Mouse (Mus musculus): ENCODE measurements around the gene Morf4l2. TPM values are rescaled to one million over a fixed set of nuclear protein-coding genes. Genes with fewer than 3 reads are reported as not detected.
"Not testable (repeated sequence)": the region's sequence is repeated elsewhere in the genome, so short reads cannot be mapped to it uniquely, and the experiment has no call there.

Gene Morf4l2
- polyA plus RNA-seq, 1 experiment from 2014 or later = 170 TPM

DNA sequence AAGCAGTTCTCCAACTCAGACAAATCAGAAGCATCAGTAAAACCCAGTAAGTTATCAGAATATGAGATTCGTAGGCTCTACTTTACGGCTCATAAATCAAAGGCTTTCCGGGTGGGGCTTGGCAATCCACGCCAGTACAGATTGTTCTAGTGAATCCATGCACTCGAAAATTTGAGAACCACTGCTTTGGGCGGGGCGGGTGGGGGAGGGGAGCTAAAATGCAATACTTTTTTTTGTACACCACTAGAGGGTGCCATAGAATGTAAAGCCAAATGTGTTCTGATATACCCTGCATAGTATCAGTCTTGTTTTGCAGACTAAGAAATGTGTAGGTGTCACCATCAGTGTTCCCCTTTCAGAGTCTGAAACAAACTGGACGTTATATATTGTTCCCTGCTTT, 1.2 kb upstream of the Morf4l2 start:
- H3K9ac ChIP-seq (ENCODE audit: low read depth, low read length) = no peak overlapping the region
- no peak overlapping the region for H3K4me3 ChIP-seq (ENCODE audit: low read depth, low read length)
- 49% methylated on average over 8 of the region's 8 CpGs for WGBS (ENCODE audit: insufficient replicate concordance)
- ATAC-seq (ENCODE audit: low read depth) = no peak
- peaks cover 2% of the 10 kb centered on the region; the same call in 1 of the 2 replicates for H3K4me1 ChIP-seq (ENCODE audit: control insufficient read depth, low read depth, low read length)
- no peaks in the 10 kb centered on the region for H3K9me3 ChIP-seq (replicated peaks; ENCODE audit: control insufficient read depth, low read length)
- no peaks in the 10 kb centered on the region for H3K27me3 ChIP-seq (ENCODE audit: control insufficient read depth, insufficient read depth, low read depth, low read length)
- H3K36me3 ChIP-seq (ENCODE audit: control insufficient read depth, insufficient read depth) = no peaks in the 10 kb centered on the region
- no peak overlapping the region for H3K4me2 ChIP-seq (ENCODE audit: low read depth, low read length)
- no peak overlapping the region for H3K27ac ChIP-seq (ENCODE audit: low read length)

DNA sequence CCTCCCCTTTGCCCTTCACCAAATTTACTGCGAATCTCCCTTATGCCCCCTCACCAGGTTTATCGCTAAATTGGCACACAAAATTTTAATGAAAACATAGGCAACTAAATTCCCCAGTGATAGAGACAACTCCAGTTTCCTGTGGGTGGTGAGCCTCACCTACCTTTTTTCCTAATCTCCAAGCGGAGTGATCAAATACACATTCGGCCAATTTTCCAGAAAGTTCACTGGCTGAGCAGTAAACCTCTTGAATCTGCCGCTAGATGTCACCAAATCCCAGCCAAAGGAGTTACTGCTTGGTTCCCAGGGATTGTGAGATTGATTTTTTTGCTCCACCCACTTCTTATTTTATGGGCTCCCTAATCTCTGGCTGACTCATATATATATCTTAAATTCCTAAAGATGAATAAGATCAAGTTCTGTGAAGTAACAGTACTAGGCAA, 808 bp downstream of the Morf4l2 start:
- H3K4me3 ChIP-seq (ENCODE audit: low read depth, low read length) = peak overlapping the region; percentile 70
- H3K9ac ChIP-seq (ENCODE audit: low read depth, low read length) = peak overlapping the region; percentile 65; the same call in 1 of the 2 replicates
- H3K27me3 ChIP-seq (ENCODE audit: control insufficient read depth, insufficient read depth, low read depth, low read length) = no peaks in the 10 kb centered on the region
- H3K9me3 ChIP-seq (replicated peaks; ENCODE audit: control insufficient read depth, low read length) = no peaks in the 10 kb centered on the region
- WGBS (ENCODE audit: insufficient replicate concordance) = 25% methylated on average over 5 of the region's 5 CpGs
- no peaks in the 10 kb centered on the region for H3K36me3 ChIP-seq (ENCODE audit: control insufficient read depth, insufficient read depth)
- ATAC-seq (ENCODE audit: low read depth) = no peak
- H3K4me1 ChIP-seq (ENCODE audit: control insufficient read depth, low read depth, low read length) = peaks cover 2% of the 10 kb centered on the region
- peak overlapping the region; percentile 85 for H3K27ac ChIP-seq (ENCODE audit: low read length)
- peak overlapping the region; percentile 67 for H3K4me2 ChIP-seq (ENCODE audit: low read depth, low read length)

DNA sequence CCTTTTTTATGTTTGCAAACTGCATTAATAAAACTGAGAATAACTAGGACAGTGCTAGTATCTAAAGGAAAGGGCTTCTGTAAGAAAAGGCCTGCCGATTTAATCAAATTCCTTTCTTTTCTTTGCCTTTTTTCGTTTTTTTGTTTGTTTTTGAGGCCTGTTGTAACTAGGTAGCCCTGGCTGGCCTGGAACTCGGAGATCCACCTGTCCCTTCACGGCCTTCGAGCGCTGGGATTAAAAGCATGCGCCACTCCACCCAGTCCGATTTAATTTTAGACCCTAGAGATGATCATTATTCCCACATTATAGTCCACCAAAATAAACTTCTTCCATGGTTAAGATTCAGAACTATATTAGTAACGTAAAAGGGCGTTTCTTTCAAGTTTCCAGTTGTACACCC, 1.2 kb downstream of the Morf4l2 start:
- ATAC-seq (ENCODE audit: low read depth) = no peak
- H3K27ac ChIP-seq (ENCODE audit: low read length) = peak overlapping the region; percentile 85
- 23% methylated on average over 10 of the region's 10 CpGs for WGBS (ENCODE audit: insufficient replicate concordance)

DNA sequence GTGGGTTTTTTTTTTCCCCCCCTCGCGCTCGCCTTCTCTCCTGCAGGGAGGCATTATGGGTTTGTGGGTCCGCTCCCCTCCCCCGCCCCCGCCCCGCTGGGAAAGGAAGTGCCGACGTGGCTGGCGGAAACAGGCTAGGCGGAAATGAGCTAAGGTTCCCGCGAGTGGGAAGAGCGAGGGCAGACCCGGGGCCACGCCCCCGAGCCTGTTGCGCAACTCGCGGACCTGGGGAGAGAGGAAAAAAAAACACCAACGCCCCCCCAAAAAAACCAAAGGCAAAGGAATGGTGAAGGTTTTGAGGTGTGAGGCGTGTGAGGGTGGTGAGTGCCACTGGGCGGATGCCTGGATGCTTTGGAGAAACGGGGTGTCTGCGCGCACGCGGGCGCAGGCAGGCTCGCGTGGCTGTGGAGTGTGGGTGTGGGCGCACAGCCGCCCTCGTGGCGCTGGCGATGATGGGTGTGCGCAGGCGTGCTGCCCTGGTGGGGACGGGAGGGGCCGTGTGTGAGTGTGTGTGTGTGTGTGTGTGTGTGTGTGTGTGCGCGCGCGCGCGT, 1.8 kb downstream of the Morf4l2 start:
- Histone ChIP-seq H3K9me3 (replicated peaks; ENCODE audit: control insufficient read depth, low read length) (no peaks in the 10 kb centered on the region), H3K9ac (ENCODE audit: low read depth, low read length) (peak overlapping the region; percentile 65), H3K4me2 (ENCODE audit: low read depth, low read length) (peak overlapping the region; percentile 67), H3K4me3 (ENCODE audit: low read depth, low read length) (peak overlapping the region; percentile 70), H3K27me3 (ENCODE audit: control insufficient read depth, insufficient read depth, low read depth, low read length) (no peaks in the 10 kb centered on the region), H3K36me3 (ENCODE audit: control insufficient read depth, insufficient read depth) (no peaks in the 10 kb centered on the region), H3K4me1 (ENCODE audit: control insufficient read depth, low read depth, low read length) (peaks cover 2% of the 10 kb centered on the region), H3K27ac (ENCODE audit: low read length) (peak overlapping the region; percentile 85)
- peak; percentile 57 for ATAC-seq (ENCODE audit: low read depth)
- 18% methylated on average over 39 of the region's 46 CpGs for WGBS (ENCODE audit: insufficient replicate concordance)

More for the DNA sequence above, 1.2 kb downstream of the Morf4l2 start:
- Histone ChIP-seq H3K4me1 (ENCODE audit: control insufficient read depth, low read depth, low read length) (peaks cover 2% of the 10 kb centered on the region), H3K27me3 (ENCODE audit: control insufficient read depth, insufficient read depth, low read depth, low read length) (no peaks in the 10 kb centered on the region), H3K36me3 (ENCODE audit: control insufficient read depth, insufficient read depth) (no peaks in the 10 kb centered on the region), H3K4me2 (ENCODE audit: low read depth, low read length) (peak overlapping the region; percentile 67), H3K4me3 (ENCODE audit: low read depth, low read length) (peak overlapping the region; percentile 70), H3K9me3 (replicated peaks; ENCODE audit: control insufficient read depth, low read length) (no peaks in the 10 kb centered on the region), H3K9ac (ENCODE audit: low read depth, low read length) (peak overlapping the region; percentile 65)

DNA sequence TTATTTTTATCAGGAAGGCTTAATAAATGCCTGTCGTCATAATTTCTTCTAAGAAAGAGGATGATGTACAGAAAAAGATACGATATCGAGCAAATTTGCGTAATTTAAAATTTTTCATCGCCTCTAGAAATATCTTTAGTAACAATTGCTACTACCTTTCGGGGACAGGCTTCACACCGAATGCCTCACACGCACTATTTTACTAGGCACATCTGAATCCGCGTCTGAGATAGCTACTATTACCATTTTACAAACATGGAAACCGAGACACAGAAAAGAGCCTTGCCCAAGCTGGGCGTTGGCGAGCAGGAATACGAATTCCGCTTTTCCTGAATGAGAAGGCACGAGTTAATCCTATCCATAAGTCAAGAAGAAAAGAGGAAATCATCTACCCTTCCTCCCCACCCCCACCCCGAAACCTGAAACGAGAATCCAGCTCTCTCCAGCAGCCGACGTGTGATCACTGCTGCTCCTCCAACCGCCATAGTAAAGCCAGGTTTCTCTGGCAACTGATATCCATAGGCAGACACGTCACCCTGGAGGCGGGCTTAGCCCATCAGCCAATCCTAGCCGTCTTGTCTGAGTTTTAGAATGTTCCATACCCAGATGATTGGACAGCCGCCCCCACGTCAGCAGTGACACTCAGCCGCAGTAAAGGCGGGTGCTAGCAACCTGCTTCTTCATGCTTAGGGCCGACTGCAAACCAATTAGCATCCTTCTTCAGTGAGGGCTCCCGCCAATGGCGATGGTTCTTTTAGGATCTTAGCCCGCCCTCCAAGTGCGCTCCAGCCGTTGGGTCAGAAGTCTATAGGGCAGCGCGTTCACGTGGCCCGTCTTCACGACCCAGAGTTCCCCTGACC, 2.5 kb downstream of the Morf4l2 start:
- no peaks in the 10 kb centered on the region for H3K36me3 ChIP-seq (ENCODE audit: control insufficient read depth, insufficient read depth)
- H3K27ac ChIP-seq (ENCODE audit: low read length) = peak overlapping the region; percentile 85
- peak overlapping the region; percentile 67 for H3K4me2 ChIP-seq (ENCODE audit: low read depth, low read length)
- peaks cover 2% of the 10 kb centered on the region for H3K4me1 ChIP-seq (ENCODE audit: control insufficient read depth, low read depth, low read length)
- ATAC-seq (ENCODE audit: low read depth) = peak; percentile 94
- H3K4me3 ChIP-seq (ENCODE audit: low read depth, low read length) = peak overlapping the region; percentile 70
- no peaks in the 10 kb centered on the region for H3K9me3 ChIP-seq (replicated peaks; ENCODE audit: control insufficient read depth, low read length)
- WGBS (ENCODE audit: insufficient replicate concordance) = 25% methylated on average over 39 of the region's 39 CpGs
- peak overlapping the region; percentile 68 for H3K9ac ChIP-seq (ENCODE audit: low read depth, low read length)
- H3K27me3 ChIP-seq (ENCODE audit: control insufficient read depth, insufficient read depth, low read depth, low read length) = no peaks in the 10 kb centered on the region

DNA sequence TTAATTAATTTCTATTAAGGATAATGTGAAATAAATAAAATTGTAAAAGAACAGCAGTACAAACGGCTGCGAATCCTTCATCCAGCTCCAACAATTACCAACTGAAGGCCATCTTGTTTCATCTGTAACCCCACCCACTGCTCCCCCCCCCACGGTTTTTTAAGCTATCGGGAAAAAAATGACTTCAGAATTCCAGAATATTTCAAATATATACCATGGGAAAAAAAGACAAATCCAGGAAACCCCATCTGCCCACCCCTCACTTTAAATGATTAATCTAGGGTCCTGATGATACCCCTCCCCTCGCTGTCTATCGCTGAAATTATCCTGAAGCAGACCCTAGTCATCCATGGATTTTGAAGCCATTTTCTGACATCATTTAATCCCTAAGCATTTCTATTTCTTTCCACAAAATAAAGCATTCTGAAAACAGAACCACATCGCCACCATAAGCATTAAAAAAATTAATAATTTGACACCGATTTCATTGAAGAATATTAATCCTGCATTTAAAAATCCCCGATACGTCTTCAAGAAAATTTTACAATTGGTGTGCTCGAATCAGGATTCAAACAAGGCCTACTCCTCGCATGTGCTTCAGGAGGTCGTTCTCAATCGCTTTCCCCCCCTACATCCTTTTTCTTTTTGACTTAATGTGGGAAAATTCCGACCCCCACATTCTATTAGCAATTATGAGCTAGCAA, 3.3 kb downstream of the Morf4l2 start:
- Histone ChIP-seq H3K4me3 (ENCODE audit: low read depth, low read length) (peak overlapping the region; percentile 67), H3K9me3 (replicated peaks; ENCODE audit: control insufficient read depth, low read length) (no peaks in the 10 kb centered on the region), H3K4me2 (ENCODE audit: low read depth, low read length) (peak overlapping the region; percentile 54), H3K9ac (ENCODE audit: low read depth, low read length) (peak overlapping the region; percentile 68), H3K36me3 (ENCODE audit: control insufficient read depth, insufficient read depth) (no peaks in the 10 kb centered on the region), H3K27me3 (ENCODE audit: control insufficient read depth, insufficient read depth, low read depth, low read length) (no peaks in the 10 kb centered on the region), H3K4me1 (ENCODE audit: control insufficient read depth, low read depth, low read length) (peaks cover 2% of the 10 kb centered on the region), H3K27ac (ENCODE audit: low read length) (peak overlapping the region; percentile 84)
- ATAC-seq (ENCODE audit: low read depth) = no peak
- 19% methylated on average over 15 of the region's 15 CpGs for WGBS (ENCODE audit: insufficient replicate concordance)

DNA sequence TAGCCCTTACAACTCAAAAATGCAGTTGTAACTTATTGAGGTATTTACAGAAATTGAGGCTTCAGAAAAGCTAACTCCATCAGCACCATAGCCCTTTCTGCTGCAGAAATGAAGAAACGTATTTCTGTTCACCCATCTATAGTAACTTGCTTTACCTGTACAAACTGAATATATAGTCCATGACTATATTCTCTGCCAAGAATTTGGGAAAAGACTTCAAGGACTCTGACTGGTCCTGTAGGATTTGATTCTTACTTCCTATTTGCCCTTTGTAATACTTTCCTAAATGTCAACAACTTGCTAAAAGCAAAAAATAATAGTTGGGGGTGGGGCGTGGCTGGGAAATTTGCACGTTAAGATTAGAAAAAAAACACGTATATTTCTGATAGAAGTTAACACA, 11.5 kb downstream of the Morf4l2 start:
- no peak overlapping the region for H3K27ac ChIP-seq (ENCODE audit: low read length)
- H3K9me3 ChIP-seq (replicated peaks; ENCODE audit: control insufficient read depth, low read length) = no peaks in the 10 kb centered on the region
- no peaks in the 10 kb centered on the region for H3K36me3 ChIP-seq (ENCODE audit: control insufficient read depth, insufficient read depth)
- H3K4me3 ChIP-seq (ENCODE audit: low read depth, low read length) = no peak overlapping the region
- no peak overlapping the region for H3K9ac ChIP-seq (ENCODE audit: low read depth, low read length)
- no peaks in the 10 kb centered on the region; the same call in 1 of the 2 replicates for H3K4me1 ChIP-seq (ENCODE audit: control insufficient read depth, low read depth, low read length)
- 65% methylated on average over 4 of the region's 4 CpGs for whole genome bisulfite sequencing (ENCODE audit: insufficient replicate concordance)
- ATAC-seq (ENCODE audit: low read depth) = no peak
- H3K27me3 ChIP-seq (ENCODE audit: control insufficient read depth, insufficient read depth, low read depth, low read length) = no peaks in the 10 kb centered on the region
- H3K4me2 ChIP-seq (ENCODE audit: low read depth, low read length) = no peak overlapping the region

DNA sequence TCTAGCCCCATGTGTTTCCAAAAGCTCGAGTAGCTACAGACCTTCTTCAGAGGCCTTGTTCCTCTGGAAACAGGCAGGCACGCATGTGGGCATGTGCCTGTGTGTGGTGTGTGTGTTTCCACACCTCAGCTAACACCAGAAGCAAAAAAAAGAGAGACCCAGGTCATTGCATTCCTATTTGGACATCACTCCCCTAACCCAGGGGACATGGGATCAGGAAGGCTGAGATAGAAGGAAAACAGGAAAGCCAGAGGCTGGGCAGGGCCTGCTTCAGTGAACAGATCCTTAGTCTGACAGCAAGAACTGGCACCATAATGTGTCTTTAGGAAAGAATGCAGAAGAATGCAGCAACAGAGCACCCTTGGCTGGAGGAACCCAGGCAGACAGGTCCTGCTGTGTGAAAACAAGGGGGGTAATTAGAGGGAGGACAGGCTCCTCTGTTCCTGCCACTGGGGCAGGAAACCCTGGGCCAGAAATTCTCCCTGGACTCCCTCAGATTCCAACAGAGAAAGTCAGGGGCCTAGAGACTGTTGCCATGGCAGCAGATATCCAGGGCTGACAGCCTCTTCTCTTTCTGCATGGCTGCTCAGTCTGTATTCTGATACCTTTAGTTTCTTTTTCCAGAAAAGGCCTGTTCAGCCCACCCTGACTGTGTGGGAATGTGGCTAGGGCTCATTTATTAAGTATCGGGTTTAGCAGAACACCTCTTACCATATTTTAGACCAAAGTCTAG, 28.6 kb downstream of the Morf4l2 start:
- not testable (repeated sequence) for H3K4me3 ChIP-seq (ENCODE audit: low read depth, low read length); H3K4me2 ChIP-seq (ENCODE audit: low read depth, low read length); H3K9ac ChIP-seq (ENCODE audit: low read depth, low read length); H3K27me3 ChIP-seq (ENCODE audit: control insufficient read depth, insufficient read depth, low read depth, low read length); H3K9me3 ChIP-seq (replicated peaks; ENCODE audit: control insufficient read depth, low read length); ATAC-seq (ENCODE audit: low read depth); H3K4me1 ChIP-seq (ENCODE audit: control insufficient read depth, low read depth, low read length); H3K36me3 ChIP-seq (ENCODE audit: control insufficient read depth, insufficient read depth); H3K27ac ChIP-seq (ENCODE audit: low read length)
- 60% methylated on average over 3 of the region's 3 CpGs for WGBS (ENCODE audit: insufficient replicate concordance)

Measured in liver, embryonic 16.5 days (tissue).